Mouse (Mus musculus) layer of hippocampus, adult 11-12 months (tissue): ENCODE data around the gene Sptbn1.

ENCODE experiments used
- DNase-seq: peaks from one replicate; pipeline ENCODE4 v3.0.0; 2022; ENCODE audit warnings: low spot score

Sptbn1 gene

GRCm38 (mm10) chr11:30211141-30211540, 56.8 kb downstream of the Sptbn1 start:
- no peak for DNase-seq

- DNase-seq: no peak
These were observed 57.7 kb downstream of the Sptbn1 start for GRCm38 (mm10) chr11:30210100-30210811.

- peak; percentile 28 for DNase-seq
These were observed 58.5 kb downstream of the Sptbn1 start for GRCm38 (mm10) chr11:30209495-30209894.

- DNase-seq: no peak
These were observed 63.6 kb downstream of the Sptbn1 start for GRCm38 (mm10) chr11:30204398-30204797.

- DNase-seq: no peak
These were observed 67.6 kb downstream of the Sptbn1 start for GRCm38 (mm10) chr11:30200391-30200790.

GRCm38 (mm10) chr11:30198091-30198675, 69.8 kb downstream of the Sptbn1 start:
- no peak for DNase-seq

GRCm38 (mm10) chr11:30197564-30198090, 70.3 kb downstream of the Sptbn1 start:
- DNase-seq: peak; percentile 19

- DNase-seq: no peak
These were observed 71.5 kb downstream of the Sptbn1 start for GRCm38 (mm10) chr11:30196368-30197070.

GRCm38 (mm10) chr11:30195756-30196155, 72.2 kb downstream of the Sptbn1 start:
- no peak for DNase-seq

GRCm38 (mm10) chr11:30194800-30195199, 73.2 kb downstream of the Sptbn1 start:
- DNase-seq: no peak

GRCm38 (mm10) chr11:30190959-30191358, 77.0 kb downstream of the Sptbn1 start:
- no peak for DNase-seq

- DNase-seq: no peak
These were observed 77.9 kb downstream of the Sptbn1 start for GRCm38 (mm10) chr11:30190119-30190518.

- no peak for DNase-seq
These were observed 81.0 kb downstream of the Sptbn1 start for GRCm38 (mm10) chr11:30186902-30187470.

GRCm38 (mm10) chr11:30184527-30184926, 83.4 kb downstream of the Sptbn1 start:
- DNase-seq: no peak

- no peak for DNase-seq
These were observed 85.1 kb downstream of the Sptbn1 start for GRCm38 (mm10) chr11:30182716-30183411.

GRCm38 (mm10) chr11:30178193-30178592, 89.8 kb downstream of the Sptbn1 start:
- no peak for DNase-seq

GRCm38 (mm10) chr11:30177145-30177840, 90.7 kb downstream of the Sptbn1 start:
- no peak for DNase-seq

GRCm38 (mm10) chr11:30176111-30176510, 91.9 kb downstream of the Sptbn1 start:
- DNase-seq: no peak

- no peak for DNase-seq
These were observed 92.4 kb downstream of the Sptbn1 start for GRCm38 (mm10) chr11:30175623-30176022.

GRCm38 (mm10) chr11:30171586-30172178, 96.3 kb downstream of the Sptbn1 start:
- no peak for DNase-seq

GRCm38 (mm10) chr11:30171184-30171583, 96.8 kb downstream of the Sptbn1 start:
- DNase-seq: no peak
